Mouse (Mus musculus) thymus, adult 2 months (tissue): ENCODE data around the gene Gm17657. TPM values are rescaled to one million over a fixed set of nuclear protein-coding genes. Genes with fewer than 3 reads are reported as not detected.

Experiments
- DNase-seq: peaks from one replicate; pipeline ENCODE4 v3.0.0; 2021
- H3K27ac ChIP-seq: fragments of 200-500 bp; 2 replicates; pipeline ENCODE4 v1.5.1; 2012; ENCODE audit warnings: low read length, control low read depth; ENCODE audit not compliant: control insufficient read depth, insufficient read depth
- H3K27me3 ChIP-seq: fragments of 200-500 bp; 2 replicates; pipeline ENCODE4 v1.6.1; 2012; ENCODE audit warnings: mild to moderate bottlenecking, low read length, moderate library complexity, mixed read lengths; ENCODE audit not compliant: control insufficient read depth, insufficient read depth
- H3K36me3 ChIP-seq: fragments of 200-500 bp; 2 replicates; pipeline ENCODE4 v1.6.1; 2012; ENCODE audit warnings: mild to moderate bottlenecking, low read length, moderate library complexity; ENCODE audit not compliant: control insufficient read depth, insufficient read depth
- H3K4me1 ChIP-seq: fragments of 200-500 bp; replicated peaks from 2 replicates; pipeline ENCODE4 v1.6.1; 2012; ENCODE audit warnings: low read length; ENCODE audit not compliant: control insufficient read depth, insufficient read depth
- H3K4me3 ChIP-seq: fragments of 200-500 bp; 2 replicates; pipeline ENCODE4 v1.5.1; 2012; ENCODE audit warnings: mild to moderate bottlenecking, low read length, control low read depth, moderate library complexity; ENCODE audit not compliant: control insufficient read depth, insufficient read depth
- CTCF ChIP-seq: fragments of 200-500 bp; IDR thresholded peaks from 2 replicates; pipeline ENCODE4 v1.5.1; 2012; ENCODE audit warnings: mild to moderate bottlenecking, control low read depth, low read length, moderate library complexity, borderline replicate concordance; ENCODE audit not compliant: control insufficient read depth, poor library complexity, insufficient read depth; ENCODE audit errors: extremely low read depth
- POLR2A ChIP-seq: fragments of 200-500 bp; IDR thresholded peaks from 2 replicates; pipeline ENCODE4 v1.6.1; 2012; ENCODE audit warnings: mild to moderate bottlenecking, low read length, control low read depth, moderate library complexity; ENCODE audit not compliant: control insufficient read depth, poor library complexity, insufficient read depth; ENCODE audit errors: extremely low read depth
- WGBS: fragments of 180-500 bp; shearing (Covaris S2); methylation state at CpG from one replicate; pipeline ENCODE4 v1.1.7; 2018; 5-methylcytosine and 5-hydroxymethylcytosine counted together
- polyA plus RNA-seq: library from polyadenylated mRNA; depleted of rRNA; stranded (reverse); fragments of >200 nt; gene quantifications from 2 replicates; pipeline ENCODE4 v1.2.3, GENCODE M21; 2012

Gm17657 gene
- polyA plus RNA-seq, 1 experiment: not detected

DNA sequence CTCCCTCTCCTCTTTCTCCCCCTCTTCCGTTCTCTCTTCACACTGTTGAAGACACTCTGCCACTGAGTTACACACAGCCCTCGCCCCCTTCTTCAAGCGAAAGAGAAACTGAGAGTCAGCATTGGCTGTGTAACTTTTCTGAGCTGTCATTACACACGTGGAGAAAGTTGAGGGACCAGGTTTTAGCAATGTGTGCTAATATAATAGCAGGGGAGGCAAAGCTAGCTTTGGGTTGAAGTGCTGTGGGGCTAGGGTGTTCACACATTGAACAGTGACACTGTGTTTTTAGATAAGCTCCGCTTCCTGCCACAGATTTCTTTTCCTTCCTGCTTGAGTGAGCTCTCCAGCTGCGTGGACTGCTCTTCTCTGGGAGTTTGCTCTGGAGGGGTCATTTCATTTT lies 1.6 kb upstream of the Gm17657 start:
- Histone ChIP-seq H3K36me3 (no peaks in the 10 kb centered on the region), H3K4me3 (peak overlapping the region; percentile 7; the same call in 1 of the 2 replicates), H3K4me1 (peaks cover 31% of the 10 kb centered on the region), H3K27ac (peak overlapping the region; percentile 61), H3K27me3 (no peaks in the 10 kb centered on the region)
- 9% methylated on average over 6 of the region's 6 CpGs for WGBS
- peak; percentile 47 for DNase-seq
- no peak for TF ChIP-seq POLR2A

- Histone ChIP-seq H3K36me3 (no peaks in the 10 kb centered on the region), H3K27ac (no peak overlapping the region), H3K4me3 (no peak overlapping the region), H3K27me3 (no peaks in the 10 kb centered on the region), H3K4me1 (peaks cover 25% of the 10 kb centered on the region)
- DNase-seq: no peak
- WGBS: 20% methylated on average over 8 of the region's 8 CpGs
- TF ChIP-seq CTCF (no peak), POLR2A (no peak)
Observed at GRCm38 (mm10) chr17:29548994-29549393, 444 bp downstream of the Gm17657 start.

DNA sequence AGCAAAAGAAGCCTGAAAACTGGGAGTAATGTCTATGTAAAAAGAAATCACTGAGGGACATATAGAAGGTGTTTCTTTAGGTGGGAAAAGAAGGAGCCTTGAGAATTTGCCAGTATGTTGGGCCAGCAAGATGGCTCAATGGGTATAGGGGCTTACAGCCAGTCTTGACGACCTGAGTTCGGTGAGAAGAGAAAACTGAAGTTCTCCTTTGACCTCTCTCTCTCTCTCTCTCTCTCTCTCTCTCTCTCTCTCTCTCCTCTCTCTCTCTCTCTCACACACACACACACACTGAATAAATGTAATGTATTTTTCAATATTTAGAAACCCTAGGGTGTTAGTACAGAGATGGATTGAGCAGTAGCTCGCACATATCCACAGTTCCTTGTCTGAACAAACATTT lies 944 bp downstream of the Gm17657 start:
- WGBS: 35% methylated on average over 3 of the region's 3 CpGs
- no peak for DNase-seq
- no peak for TF ChIP-seq CTCF
- TF ChIP-seq POLR2A: no peak

GRCm38 (mm10) chr17:29545241-29545640 lies 4.2 kb downstream of the Gm17657 start:
- no peak overlapping the region for H3K4me3 ChIP-seq
- no peak for DNase-seq
- WGBS: 97% methylated on average over 5 of the region's 5 CpGs
- H3K36me3 ChIP-seq: no peaks in the 10 kb centered on the region
- no peaks in the 10 kb centered on the region for H3K27me3 ChIP-seq
- H3K27ac ChIP-seq: no peak overlapping the region
- TF ChIP-seq CTCF (no peak), POLR2A (no peak)
- H3K4me1 ChIP-seq: peaks cover 3% of the 10 kb centered on the region

More for the DNA sequence above, 944 bp downstream of the Gm17657 start:
- Histone ChIP-seq H3K27me3 (no peaks in the 10 kb centered on the region), H3K4me3 (no peak overlapping the region), H3K4me1 (peaks cover 25% of the 10 kb centered on the region), H3K36me3 (no peaks in the 10 kb centered on the region), H3K27ac (no peak overlapping the region)

- no peaks in the 10 kb centered on the region for H3K4me1 ChIP-seq
- TF ChIP-seq POLR2A: no peak
- no peak for TF ChIP-seq CTCF
- H3K4me3 ChIP-seq: no peak overlapping the region
- H3K36me3 ChIP-seq: no peaks in the 10 kb centered on the region
- DNase-seq: no peak
- H3K27me3 ChIP-seq: no peaks in the 10 kb centered on the region
- 90% methylated on average over 2 of the region's 2 CpGs for WGBS
- no peak overlapping the region for H3K27ac ChIP-seq
Observed at GRCm38 (mm10) chr17:29544064-29544463, 5.4 kb downstream of the Gm17657 start.

GRCm38 (mm10) chr17:29542831-29543690 lies 6.4 kb downstream of the Gm17657 start:
- H3K4me3 ChIP-seq: no peak overlapping the region
- H3K27ac ChIP-seq: no peak overlapping the region
- H3K4me1 ChIP-seq: no peaks in the 10 kb centered on the region
- DNase-seq: no peak
- TF ChIP-seq POLR2A (no peak), CTCF (no peak)
- H3K36me3 ChIP-seq: no peaks in the 10 kb centered on the region
- no peaks in the 10 kb centered on the region for H3K27me3 ChIP-seq
- WGBS: 98% methylated on average over 19 of the region's 19 CpGs

GRCm38 (mm10) chr17:29541419-29541818 lies 8.0 kb downstream of the Gm17657 start:
- TF ChIP-seq CTCF: no peak
- TF ChIP-seq POLR2A: no peak
- no peaks in the 10 kb centered on the region for H3K36me3 ChIP-seq
- H3K27ac ChIP-seq: no peak overlapping the region
- H3K4me1 ChIP-seq: no peaks in the 10 kb centered on the region
- no peak for DNase-seq
- WGBS: 95% methylated on average over 14 of the region's 14 CpGs
- no peaks in the 10 kb centered on the region for H3K27me3 ChIP-seq
- H3K4me3 ChIP-seq: no peak overlapping the region
